Mouse (Mus musculus): ENCODE measurements around the gene Lrrc74a.

Gene Lrrc74a

GRCm38 (mm10) chr12:86719961-86720639 is 14.1 kb upstream of the Lrrc74a start:
- no peak for DNase-seq (ENCODE audit: low spot score in 2 of 2)

- no peak for DNase-seq (ENCODE audit: low spot score in 2 of 2)
Observed at GRCm38 (mm10) chr12:86721453-86721852, 12.7 kb upstream of the Lrrc74a start.

- DNase-seq (ENCODE audit: low spot score in 2 of 2): no peak
Observed at GRCm38 (mm10) chr12:86724300-86724699, 9.9 kb upstream of the Lrrc74a start.

GRCm38 (mm10) chr12:86725706-86726105 is 8.5 kb upstream of the Lrrc74a start:
- DNase-seq (ENCODE audit: low spot score in 2 of 2): peak in 1 of 2 experiments; percentile 3

GRCm38 (mm10) chr12:86726120-86726640 is 8.0 kb upstream of the Lrrc74a start, which contains the start of gene Angel1:
Gene Angel1 (minus strand): TSS chr12:86726460.
- DNase-seq (ENCODE audit: low spot score in 2 of 2): peak; percentile 97 to 98

- DNase-seq (ENCODE audit: low spot score in 2 of 2): no peak
Observed at GRCm38 (mm10) chr12:86761036-86761435, 26.9 kb downstream of the Lrrc74a start.

GRCm38 (mm10) chr12:86764060-86764459 is 29.9 kb downstream of the Lrrc74a start:
- DNase-seq (ENCODE audit: low spot score in 2 of 2): no peak

GRCm38 (mm10) chr12:86766467-86766866 is 32.3 kb downstream of the Lrrc74a start:
- DNase-seq (ENCODE audit: low spot score in 2 of 2): no peak

- peak in 1 of 2 experiments; percentile 11 for DNase-seq (ENCODE audit: low spot score in 2 of 2)
Observed at GRCm38 (mm10) chr12:86767868-86768631, 33.9 kb downstream of the Lrrc74a start.

- peak; percentile 56 to 70 for DNase-seq (ENCODE audit: low spot score in 2 of 2)
Observed at GRCm38 (mm10) chr12:86768986-86769580, 34.9 kb downstream of the Lrrc74a start.

- DNase-seq (ENCODE audit: low spot score in 2 of 2): no peak
Observed at GRCm38 (mm10) chr12:86769819-86770218, 35.6 kb downstream of the Lrrc74a start.

- peak; percentile 6 to 11 for DNase-seq (ENCODE audit: low spot score in 2 of 2)
Observed at GRCm38 (mm10) chr12:86770261-86770670, 36.1 kb downstream of the Lrrc74a start.

- DNase-seq (ENCODE audit: low spot score in 2 of 2): no peak
Observed at GRCm38 (mm10) chr12:86770927-86771326, 36.8 kb downstream of the Lrrc74a start.

GRCm38 (mm10) chr12:86771823-86772427 is 37.8 kb downstream of the Lrrc74a start:
- peak; percentile 78 to 83 for DNase-seq (ENCODE audit: low spot score in 2 of 2)

GRCm38 (mm10) chr12:86772551-86772950 is 38.4 kb downstream of the Lrrc74a start:
- DNase-seq (ENCODE audit: low spot score in 2 of 2): no peak

GRCm38 (mm10) chr12:86775561-86776280 is 41.6 kb downstream of the Lrrc74a start:
- DNase-seq (ENCODE audit: low spot score in 2 of 2): no peak

- no peak for DNase-seq (ENCODE audit: low spot score in 2 of 2)
Observed at GRCm38 (mm10) chr12:86776341-86776860, 42.2 kb downstream of the Lrrc74a start.

GRCm38 (mm10) chr12:86778531-86778930 is 44.4 kb downstream of the Lrrc74a start:
- no peak for DNase-seq (ENCODE audit: low spot score in 2 of 2)

- DNase-seq (ENCODE audit: low spot score in 2 of 2): peak in 1 of 2 experiments; percentile 55
Observed at GRCm38 (mm10) chr12:86779206-86779989, 45.2 kb downstream of the Lrrc74a start.

- no peak for DNase-seq (ENCODE audit: low spot score in 2 of 2)
Observed at GRCm38 (mm10) chr12:86781654-86782202, 47.6 kb downstream of the Lrrc74a start.
